Mouse (Mus musculus): ENCODE results near the gene Tmem270.

Tmem270 gene

DNA sequence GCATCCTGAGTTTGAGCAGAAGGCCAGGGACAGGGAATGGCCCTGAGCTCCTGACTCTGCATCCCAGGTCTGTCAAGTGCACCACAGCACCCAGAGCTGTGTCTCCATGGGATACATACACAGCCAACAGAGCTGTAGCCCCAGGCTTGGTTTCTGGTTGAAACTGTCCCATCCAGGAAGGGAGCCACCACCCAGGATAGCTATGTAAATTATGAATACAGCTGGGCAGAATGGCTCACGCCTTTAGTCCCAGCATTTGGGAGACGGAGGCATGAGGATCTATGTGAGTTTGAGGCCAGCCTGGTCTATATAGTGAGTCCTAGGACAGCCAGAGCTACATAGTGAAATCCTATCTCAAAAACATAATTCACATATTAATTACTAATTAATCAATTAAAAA is 23.5 kb upstream of the Tmem270 start:
- DNase-seq (ENCODE audit: low read depth, low spot score) = no peak

DNA sequence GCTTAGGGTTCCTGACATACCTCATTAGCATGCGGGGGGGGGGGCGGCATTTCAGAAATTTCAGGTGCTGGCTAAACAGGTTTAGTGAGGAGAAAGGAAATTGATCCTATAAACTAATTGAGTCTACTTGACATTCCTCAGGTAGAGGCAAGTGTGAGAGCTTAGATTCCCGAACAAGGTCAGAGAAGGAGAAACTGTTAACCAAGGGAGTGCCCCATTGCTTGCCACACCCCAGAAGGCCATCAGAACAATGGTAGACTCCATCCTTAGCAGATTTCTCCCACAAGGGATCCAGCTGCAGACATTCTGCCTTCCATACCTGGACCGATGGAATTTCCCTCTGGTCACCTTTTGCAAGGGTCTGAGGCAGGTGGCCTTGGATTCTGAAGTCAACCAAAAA is 20.2 kb upstream of the Tmem270 start:
- DNase-seq (ENCODE audit: low read depth, low spot score) = no peak

DNA sequence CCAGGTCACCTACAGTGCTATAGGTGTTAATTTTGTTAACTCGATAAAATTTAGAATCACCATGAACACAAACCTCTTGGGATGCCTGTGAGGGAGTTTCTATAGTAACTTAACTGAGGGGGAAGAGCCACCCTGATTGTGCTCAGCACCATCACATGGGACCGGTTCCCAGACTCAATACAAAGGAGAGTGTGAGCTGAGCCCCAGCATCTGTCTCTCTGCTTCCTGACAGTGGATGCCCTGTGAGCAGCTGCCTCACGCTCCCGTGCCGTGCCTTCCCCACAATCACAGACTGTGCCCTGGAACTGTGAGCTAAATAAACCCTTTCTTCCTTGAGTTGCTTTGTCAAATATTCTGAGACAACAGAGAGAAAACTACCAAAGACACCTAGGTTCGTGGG is 16.6 kb upstream of the Tmem270 start:
- no peak for DNase-seq (ENCODE audit: low read depth, low spot score)

DNA sequence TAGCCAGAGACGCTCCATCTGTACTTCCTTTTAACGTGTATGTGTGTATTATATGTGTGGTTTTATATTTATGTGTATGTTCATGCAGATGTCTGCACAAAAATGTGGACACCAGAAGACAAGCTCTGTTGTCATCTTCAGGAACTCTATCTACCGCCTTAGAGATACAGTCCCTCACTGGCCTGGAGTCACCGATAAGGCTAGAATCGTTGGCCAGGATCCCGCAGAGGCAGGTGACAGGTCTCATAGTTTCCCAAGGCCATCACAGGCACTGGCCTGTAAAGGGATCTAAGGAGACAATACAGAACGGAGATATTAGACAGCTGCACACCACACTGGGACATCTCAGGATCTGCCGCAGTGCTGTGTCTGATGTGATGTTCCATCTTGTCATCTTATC is 14.6 kb upstream of the Tmem270 start:
- DNase-seq (ENCODE audit: low read depth, low spot score) = no peak

DNA sequence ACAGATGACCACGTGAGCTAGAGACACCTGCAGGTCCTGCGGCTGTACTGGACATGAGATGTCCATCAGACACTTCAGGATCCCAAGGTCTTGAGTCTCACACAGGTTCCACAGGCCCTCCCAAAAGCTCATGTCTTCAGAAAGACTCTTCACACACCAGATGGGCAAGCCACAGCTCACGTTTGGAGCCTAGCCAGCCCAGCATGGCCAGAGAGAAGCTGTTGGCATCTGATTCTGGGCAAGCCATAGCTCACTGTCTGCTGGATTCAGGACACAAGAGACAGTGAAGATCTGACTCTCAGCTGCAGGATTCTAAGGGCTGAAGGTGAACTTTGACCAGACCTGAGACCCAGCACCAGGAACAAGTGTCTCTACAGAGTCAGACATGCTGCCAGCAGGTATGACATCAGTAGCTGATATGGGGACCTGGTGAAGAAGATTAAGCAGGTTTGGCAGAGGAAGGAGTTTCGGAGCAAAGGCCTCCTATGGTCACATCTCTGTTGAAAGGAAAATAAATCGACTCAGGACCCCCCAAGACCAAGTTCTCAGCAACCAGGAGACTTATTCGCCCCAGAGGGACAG is 13.7 kb upstream of the Tmem270 start:
- no peak for DNase-seq (ENCODE audit: low read depth, low spot score)

DNA sequence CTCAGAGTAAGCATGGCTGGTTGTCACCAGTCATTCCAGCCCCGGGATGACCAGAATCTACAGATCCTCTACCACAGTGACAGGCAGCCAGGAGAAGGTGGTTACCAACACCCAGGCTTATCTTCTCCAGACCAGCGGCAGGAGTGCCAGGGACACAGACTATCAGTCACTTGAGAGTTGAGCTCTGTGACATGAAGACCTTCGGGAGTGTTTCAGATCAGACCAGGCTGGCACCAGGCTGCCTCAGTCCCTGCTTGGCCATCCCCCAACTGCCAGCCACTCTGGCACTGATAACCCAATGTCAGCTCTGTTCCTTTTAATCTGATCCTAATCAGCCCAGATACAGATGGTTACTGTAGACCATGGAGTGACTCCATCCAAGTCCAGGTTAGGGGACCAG is 12.6 kb upstream of the Tmem270 start:
- DNase-seq (ENCODE audit: low read depth, low spot score) = no peak

DNA sequence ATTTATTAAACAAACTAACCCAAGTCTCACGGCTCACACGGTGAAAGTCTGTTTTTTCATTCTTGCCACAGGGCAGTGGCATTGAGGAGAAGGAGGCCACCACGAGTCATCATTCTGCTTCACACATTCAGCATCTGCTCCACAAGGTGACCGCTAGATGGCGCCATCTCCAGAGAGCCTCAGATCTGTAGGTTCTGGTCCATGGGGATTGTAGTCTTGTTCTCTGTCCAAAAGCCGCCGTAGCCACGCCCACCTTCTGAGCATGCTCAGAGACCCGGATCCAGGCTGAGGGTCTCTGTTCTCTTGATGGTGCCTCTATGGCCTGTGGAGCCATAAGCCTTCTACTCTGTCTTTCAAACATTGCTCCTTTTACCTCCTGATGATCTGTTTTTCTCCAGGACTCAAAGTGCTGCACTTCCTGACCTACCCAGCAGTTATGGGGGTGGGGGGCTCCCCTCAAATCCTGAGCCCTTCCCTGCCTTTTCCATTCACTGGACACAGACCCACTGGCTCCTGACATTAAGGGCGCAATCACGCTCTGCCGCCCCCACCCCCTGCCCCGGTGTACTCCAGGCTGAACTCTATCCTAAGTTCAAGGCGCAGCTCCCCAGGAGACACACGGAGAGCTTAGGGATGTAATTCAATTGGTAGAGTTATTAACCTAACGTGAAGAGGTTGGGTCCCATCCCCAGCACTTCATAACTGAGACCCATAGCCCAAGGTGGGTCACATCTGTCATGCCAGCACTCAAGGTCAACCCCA is 11.7 kb upstream of the Tmem270 start:
- no peak for DNase-seq (ENCODE audit: low read depth, low spot score)

DNA sequence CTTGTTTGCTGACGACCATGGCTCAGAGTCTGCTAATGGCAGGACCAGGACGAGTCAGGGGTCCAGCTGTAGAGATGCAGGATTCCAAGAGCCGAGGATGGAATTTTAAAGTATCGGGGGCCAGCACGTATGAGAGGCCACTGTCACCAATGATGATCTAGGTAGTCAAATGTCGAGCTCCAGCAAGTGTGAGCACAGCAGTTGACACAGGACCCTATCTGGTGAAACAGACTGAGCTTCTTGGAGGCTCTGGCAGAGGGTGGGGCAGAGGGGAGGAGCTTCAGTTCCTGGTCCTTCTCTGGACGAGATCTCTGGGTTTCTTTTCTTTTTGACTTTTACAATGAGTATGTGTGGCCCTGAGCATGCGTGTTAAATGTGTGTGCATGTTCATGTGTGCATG is 8.8 kb upstream of the Tmem270 start, which contains the start of gene Cldn13:
TSS of gene Cldn13 (minus strand) at position 216 of the 400 bp plus-strand sequence.
- no peak for DNase-seq (ENCODE audit: low read depth, low spot score)

DNA sequence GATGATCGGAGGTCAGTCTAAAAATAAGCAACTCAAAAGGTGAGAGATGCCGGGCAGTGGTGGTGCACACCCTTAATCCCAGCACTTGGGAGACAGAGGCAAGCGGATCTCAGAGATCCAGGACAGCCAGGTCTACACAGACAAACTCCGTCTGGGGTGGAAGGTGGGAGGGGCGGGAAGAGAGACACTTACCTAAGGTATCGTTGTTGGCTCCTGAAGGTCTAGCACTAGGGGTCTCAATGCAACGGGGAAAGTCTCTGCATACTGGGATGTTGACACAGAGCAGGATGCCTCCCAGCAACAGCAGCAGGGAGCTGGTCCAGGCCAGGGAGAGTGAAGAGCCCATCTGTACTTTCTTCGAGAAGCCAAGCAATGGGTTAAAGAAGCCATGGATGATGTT is 8.0 kb upstream of the Tmem270 start:
- no peak for DNase-seq (ENCODE audit: low read depth, low spot score)

DNA sequence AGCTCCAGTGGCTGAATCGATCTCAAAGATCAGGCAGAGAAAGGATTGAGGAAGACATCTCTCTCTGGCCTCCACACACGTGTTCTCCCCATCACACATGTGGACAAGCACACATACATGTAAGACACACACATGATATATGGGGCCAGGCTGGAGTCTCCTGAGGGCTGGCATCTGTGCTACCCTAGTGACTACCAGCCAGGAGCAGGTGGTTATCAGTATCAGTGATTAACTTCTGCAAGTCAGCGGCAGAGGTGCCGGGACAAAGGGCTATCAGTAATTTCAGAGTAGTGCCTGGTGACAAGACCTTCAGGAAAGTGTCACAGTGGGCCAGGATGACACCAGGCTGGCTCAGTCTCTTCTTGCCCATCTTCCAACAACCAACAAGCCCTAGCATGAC is 7.2 kb upstream of the Tmem270 start:
- DNase-seq (ENCODE audit: low read depth, low spot score) = no peak

DNA sequence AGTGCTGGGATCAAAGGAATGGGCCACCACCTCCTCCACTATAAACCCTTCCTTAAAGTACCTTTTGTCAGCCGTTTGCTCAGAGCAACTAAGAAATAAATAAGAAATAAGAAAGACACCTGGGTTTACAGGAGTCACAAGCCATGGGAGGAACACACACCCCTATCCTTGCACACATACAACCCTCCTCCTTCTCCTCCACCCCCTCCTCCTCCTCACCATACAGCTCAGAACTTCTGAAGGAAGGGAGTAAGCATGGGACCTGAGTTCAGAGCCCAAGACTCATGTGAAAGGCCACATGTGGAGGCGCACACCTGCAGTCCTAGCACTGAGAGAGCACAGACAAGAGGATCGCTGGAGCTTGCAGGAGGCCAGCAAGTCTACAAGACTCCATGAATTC is 6.8 kb upstream of the Tmem270 start:
- no peak for DNase-seq (ENCODE audit: low read depth, low spot score)

DNA sequence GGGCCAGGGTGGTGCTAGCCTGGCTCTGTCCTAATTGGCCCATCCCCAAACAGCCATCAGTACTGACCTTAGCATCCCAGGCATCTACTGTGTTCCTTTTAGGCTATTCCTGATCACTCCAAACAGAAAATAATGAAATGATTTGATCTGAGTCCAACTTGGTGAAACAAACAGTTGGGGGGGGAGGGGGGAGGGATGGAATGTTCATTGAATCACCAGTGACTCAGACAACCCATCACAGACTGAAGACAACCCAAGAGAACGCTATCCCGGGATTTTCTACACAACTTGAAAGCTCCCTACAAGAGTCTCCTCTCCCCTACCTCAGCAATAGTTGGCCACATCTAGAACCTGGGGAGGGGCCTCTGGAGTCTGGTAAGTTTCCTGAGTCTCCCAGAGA is 5.4 kb upstream of the Tmem270 start:
- no peak for DNase-seq (ENCODE audit: low read depth, low spot score)

DNA sequence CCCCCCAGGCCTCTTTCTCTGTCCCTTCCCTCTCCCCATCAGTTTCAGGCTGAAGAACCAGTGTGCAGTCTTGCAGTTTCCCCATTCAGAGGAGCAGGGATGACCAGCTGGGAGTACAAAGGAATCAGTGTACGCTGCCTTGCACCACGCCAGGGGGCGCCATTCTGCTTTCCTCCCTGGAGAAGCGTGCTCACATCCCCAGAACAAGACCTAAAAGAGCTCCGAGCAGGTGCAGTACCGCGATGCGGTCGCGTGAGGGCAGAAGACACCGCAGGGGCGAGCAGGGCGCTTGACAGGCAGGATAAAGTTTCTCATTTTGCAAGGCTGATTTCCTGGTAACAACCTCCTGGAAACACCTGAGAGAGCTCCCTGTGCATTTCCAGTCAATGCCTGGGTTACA is 602 bp upstream of the Tmem270 start:
- DNase-seq (ENCODE audit: low read depth, low spot score) = peak; percentile 92

DNA sequence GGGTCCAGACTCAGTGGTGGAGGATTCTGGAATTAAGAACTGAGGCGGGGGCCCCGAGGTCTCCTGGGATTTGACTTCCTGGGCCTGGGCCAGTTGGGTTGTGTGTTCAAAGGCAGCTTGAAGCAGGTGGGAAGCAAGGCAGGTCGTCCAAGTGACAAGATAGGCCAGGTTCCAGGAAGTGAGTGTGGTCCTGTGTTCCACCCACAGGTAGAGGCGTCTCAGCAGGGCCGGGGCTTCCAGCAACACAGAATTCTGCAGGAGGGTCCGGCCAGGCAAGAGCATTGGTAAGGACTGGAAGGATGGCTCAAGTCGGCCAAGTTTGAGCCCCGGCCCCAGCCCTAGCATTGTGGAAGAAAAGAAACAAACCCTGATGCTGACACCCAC is 4.9 kb downstream of the Tmem270 start:
- no peak for DNase-seq (ENCODE audit: low read depth, low spot score)

DNA sequence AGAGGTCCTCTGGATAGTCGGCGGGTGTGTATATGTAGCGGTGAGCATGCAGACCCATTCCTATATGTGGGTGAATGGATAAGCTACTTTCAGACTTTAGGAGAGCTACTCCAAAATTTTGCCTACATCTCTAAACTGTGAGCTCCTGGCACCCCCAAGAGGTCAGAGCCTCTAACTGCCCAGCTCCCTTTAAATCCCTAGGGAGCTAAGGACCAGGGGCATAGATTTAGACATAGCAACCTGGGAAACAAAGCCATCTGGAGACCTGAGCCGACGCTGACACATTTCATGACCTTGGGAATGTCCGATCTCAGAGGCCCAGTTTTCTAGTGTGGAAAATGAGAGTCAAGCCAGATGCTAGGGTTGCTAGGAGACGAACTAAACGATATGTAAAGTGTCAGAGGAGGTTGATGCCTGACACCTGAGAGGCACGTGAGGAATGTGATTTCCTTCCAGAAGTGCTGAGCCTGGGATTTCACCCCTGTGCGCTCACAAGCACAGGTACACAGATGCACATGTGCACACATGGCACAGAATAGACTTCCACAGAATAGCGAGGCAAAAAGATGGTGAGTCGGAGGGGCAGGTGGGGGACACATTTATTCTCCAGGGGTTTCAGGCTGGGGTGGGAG is 5.4 kb downstream of the Tmem270 start:
- peak; percentile 45 for DNase-seq (ENCODE audit: low read depth, low spot score)

DNA sequence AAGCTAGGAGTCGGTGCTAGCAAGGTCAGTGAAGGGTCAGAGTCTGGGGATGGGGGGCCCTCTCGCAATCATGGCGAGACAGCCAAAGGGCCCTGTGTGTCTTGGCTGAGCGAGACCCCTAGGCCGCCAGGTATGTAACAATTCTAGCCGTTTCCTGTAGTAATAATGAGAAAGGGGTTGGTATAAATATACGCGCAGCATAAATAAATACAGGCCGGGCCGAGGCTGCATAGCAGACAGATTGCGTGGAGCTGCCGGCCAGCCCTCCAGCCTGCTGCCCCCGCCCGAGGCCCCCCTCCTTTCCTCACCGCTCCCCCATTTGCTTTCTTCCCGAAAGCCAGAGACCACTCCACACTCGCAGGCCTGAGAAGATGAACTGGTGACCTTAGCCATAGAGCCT is 8.9 kb downstream of the Tmem270 start:
- DNase-seq (ENCODE audit: low read depth, low spot score) = no peak

DNA sequence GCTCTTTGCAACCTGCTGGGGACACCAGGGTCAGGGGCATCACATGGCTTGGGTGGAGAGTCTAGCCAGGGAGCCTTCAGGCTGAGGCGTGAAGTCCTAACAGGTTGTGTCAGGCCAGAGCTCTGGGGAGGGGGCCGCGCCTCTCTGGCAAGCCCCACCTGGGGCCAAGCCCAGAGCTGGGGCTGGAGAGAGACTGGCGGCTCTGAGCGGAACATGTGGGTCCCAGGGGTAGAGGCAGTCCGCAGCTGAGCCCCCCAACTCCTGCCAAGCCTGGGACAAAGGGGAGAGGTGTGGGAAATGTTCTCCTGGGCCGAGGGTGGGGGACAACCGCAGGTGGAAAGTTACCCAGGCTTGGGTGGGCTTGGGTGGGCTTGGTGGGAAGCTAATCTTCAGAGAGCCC is 9.6 kb downstream of the Tmem270 start:
- DNase-seq (ENCODE audit: low read depth, low spot score) = no peak

DNA sequence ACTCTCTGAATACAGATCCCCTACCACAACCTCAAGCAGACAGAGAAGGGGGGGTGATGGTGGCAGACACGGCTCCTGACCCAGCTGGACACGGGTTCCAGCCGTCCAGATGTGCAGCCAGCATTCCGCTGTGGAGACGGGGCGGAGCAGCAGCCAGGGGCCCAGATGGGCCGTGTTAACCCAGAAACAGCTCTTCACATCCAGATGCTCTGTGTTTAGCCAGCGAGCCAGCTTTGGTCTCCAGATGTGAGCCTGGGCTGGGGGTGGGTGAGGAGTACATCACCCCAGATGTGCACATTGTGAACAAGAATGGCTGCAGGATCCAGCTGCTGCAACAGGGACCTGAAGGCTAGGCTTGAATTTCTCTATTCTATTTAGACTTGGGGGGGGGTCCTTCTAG is 11.2 kb downstream of the Tmem270 start:
- peak; percentile 41 for DNase-seq (ENCODE audit: low read depth, low spot score)

DNA sequence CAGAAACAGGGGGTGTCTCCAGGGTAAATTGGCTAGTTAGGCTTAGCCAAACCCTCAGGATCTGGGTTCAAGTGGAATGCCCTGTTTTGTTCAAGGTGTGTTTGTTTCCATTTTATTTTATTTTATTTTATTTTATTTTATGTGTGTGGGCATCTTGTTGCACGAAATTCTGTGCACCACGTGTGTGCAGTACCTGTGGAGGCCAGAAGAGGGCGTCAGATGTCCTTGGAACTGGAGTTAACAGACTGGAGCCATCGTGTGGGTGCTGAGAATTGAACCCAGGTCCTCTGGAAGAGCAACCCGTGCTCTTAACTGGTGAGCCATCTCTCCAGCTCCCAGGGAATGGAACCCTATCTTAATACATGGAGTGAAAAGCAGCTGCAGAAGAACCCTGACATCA is 13.8 kb downstream of the Tmem270 start:
- no peak for DNase-seq (ENCODE audit: low read depth, low spot score)

DNA sequence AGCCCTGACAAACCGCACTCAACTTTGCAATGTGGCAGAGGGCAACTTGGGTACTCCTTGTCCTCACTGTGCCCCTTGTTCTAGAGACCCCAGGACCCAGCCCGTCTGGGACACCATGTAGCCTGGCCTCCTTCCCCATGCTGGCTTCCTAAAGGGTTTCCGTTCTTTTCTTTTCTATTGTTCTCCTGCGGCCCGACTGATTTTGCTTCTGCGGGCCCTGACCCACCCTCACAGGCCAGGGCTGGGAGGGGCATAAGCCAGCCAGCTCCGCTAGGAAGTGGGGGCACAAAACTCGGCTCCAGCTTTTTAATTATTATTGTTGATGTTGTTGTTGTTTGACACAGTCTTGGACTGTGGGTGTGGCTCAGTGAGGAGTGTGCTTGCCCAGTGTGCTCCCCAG is 15.0 kb downstream of the Tmem270 start:
- no peak for DNase-seq (ENCODE audit: low read depth, low spot score)

DNA sequence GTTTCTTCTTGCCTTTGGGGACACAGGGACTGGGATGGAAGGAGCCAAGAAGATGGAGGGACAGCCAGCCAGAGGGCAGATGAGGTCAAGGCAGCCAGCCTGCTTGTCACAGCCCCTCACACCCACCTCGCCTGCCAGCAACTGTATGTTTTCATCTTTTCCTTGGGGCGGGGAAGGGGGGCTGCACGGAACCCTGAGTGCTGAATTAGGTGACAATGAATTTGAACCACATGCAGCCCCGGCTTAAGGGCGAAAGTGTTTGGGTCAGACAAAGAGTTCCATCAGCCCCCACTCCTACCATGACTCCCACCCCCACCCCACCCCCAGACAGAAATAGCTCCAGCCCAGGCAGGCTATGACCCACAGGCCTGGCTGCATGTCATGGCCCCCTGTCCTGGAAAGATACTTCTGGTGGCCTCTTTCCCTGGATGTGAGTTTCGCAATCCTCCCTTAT is 15.9 kb downstream of the Tmem270 start:
- no peak for DNase-seq (ENCODE audit: low read depth, low spot score)

DNA sequence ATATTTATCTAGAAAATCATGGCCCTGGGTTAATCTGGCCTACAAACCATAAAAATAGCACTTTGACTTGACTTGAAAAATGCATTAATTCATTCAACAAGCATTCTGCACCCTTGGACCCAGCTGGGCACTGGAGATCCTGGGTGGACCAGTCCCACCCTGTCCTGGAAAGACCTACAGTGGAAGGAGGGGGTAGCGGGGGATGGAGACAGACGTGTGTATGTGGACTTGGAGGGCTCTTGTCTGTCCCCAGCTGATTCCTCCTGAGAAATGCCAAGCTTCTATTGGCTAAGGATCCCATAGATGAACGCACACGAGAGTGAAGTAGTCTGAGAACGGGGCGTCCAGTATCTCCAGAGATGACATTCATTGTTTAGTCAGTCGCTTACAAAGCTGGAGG is 18.0 kb downstream of the Tmem270 start:
- DNase-seq (ENCODE audit: low read depth, low spot score) = no peak
